Mouse (Mus musculus): ENCODE data around the gene Arid1b. TPM values are rescaled to one million over a fixed set of nuclear protein-coding genes. Genes with fewer than 3 reads are reported as not detected.
A peak's percentile ranks its signal among the peaks of the same experiment; 100 is the strongest.

Arid1b gene
- polyA plus RNA-seq, 1 experiment from 2014 or later: 5.8 TPM

GRCm38 (mm10) chr17:5043871-5044270 lies 49.7 kb downstream of the Arid1b start:
- no peak overlapping the region for H3K4me3 ChIP-seq (ENCODE audit: low read length)
- H3K9ac ChIP-seq (ENCODE audit: low read depth, low read length): no peak overlapping the region
- H3K36me3 ChIP-seq (ENCODE audit: control insufficient read depth, insufficient read depth, low read length): peaks cover 2% of the 10 kb centered on the region; the same call in 1 of the 2 replicates
- no peak overlapping the region for H3K27ac ChIP-seq (ENCODE audit: low read length)
- H3K4me2 ChIP-seq (ENCODE audit: low read depth, low read length): no peak overlapping the region
- 87% methylated on average over 7 of the region's 7 CpGs for WGBS
- H3K27me3 ChIP-seq (replicated peaks; ENCODE audit: control insufficient read depth, insufficient read depth, low read length): no peaks in the 10 kb centered on the region
- no peaks in the 10 kb centered on the region for H3K9me3 ChIP-seq (ENCODE audit: control insufficient read depth, low read length)
- no peaks in the 10 kb centered on the region for H3K4me1 ChIP-seq (ENCODE audit: control insufficient read depth, insufficient read depth, low read length)
- no peak for ATAC-seq

- Histone ChIP-seq H3K4me3 (ENCODE audit: low read length) (no peak overlapping the region), H3K27me3 (replicated peaks; ENCODE audit: control insufficient read depth, insufficient read depth, low read length) (no peaks in the 10 kb centered on the region), H3K9me3 (ENCODE audit: control insufficient read depth, low read length) (no peaks in the 10 kb centered on the region), H3K4me2 (ENCODE audit: low read depth, low read length) (no peak overlapping the region), H3K27ac (ENCODE audit: low read length) (no peak overlapping the region), H3K4me1 (ENCODE audit: control insufficient read depth, insufficient read depth, low read length) (no peaks in the 10 kb centered on the region), H3K9ac (ENCODE audit: low read depth, low read length) (no peak overlapping the region), H3K36me3 (ENCODE audit: control insufficient read depth, insufficient read depth, low read length) (peaks cover under 1% of the 10 kb centered on the region; the same call in 1 of the 2 replicates)
- ATAC-seq: no peak
- WGBS: 88% methylated on average over 5 of the region's 5 CpGs
Observed at GRCm38 (mm10) chr17:5045613-5046012, 51.5 kb downstream of the Arid1b start.

GRCm38 (mm10) chr17:5047373-5047772 lies 53.2 kb downstream of the Arid1b start:
- Histone ChIP-seq H3K9me3 (ENCODE audit: control insufficient read depth, low read length) (no peaks in the 10 kb centered on the region), H3K4me1 (ENCODE audit: control insufficient read depth, insufficient read depth, low read length) (peaks cover 8% of the 10 kb centered on the region), H3K27me3 (replicated peaks; ENCODE audit: control insufficient read depth, insufficient read depth, low read length) (no peaks in the 10 kb centered on the region), H3K4me2 (ENCODE audit: low read depth, low read length) (no peak overlapping the region), H3K9ac (ENCODE audit: low read depth, low read length) (no peak overlapping the region), H3K27ac (ENCODE audit: low read length) (no peak overlapping the region), H3K4me3 (ENCODE audit: low read length) (no peak overlapping the region), H3K36me3 (ENCODE audit: control insufficient read depth, insufficient read depth, low read length) (no peaks in the 10 kb centered on the region)
- 91% methylated on average over 4 of the region's 4 CpGs for WGBS
- no peak for ATAC-seq

- WGBS: 62% methylated on average over 8 of the region's 8 CpGs
- ATAC-seq: no peak
Observed at GRCm38 (mm10) chr17:5050266-5050665, 56.1 kb downstream of the Arid1b start.

GRCm38 (mm10) chr17:5050970-5051530 lies 56.9 kb downstream of the Arid1b start:
- no peak for ATAC-seq
- no peak overlapping the region for H3K9ac ChIP-seq (ENCODE audit: low read depth, low read length)
- no peak overlapping the region for H3K4me2 ChIP-seq (ENCODE audit: low read depth, low read length)
- H3K9me3 ChIP-seq (ENCODE audit: control insufficient read depth, low read length): no peaks in the 10 kb centered on the region
- H3K36me3 ChIP-seq (ENCODE audit: control insufficient read depth, insufficient read depth, low read length): no peaks in the 10 kb centered on the region
- no peak overlapping the region for H3K4me3 ChIP-seq (ENCODE audit: low read length)
- H3K27ac ChIP-seq (ENCODE audit: low read length): no peak overlapping the region
- H3K4me1 ChIP-seq (ENCODE audit: control insufficient read depth, insufficient read depth, low read length): peaks cover 27% of the 10 kb centered on the region
- H3K27me3 ChIP-seq (replicated peaks; ENCODE audit: control insufficient read depth, insufficient read depth, low read length): no peaks in the 10 kb centered on the region
- 78% methylated on average over 7 of the region's 7 CpGs for WGBS

More at GRCm38 (mm10) chr17:5050266-5050665, 56.1 kb downstream of the Arid1b start:
- Histone ChIP-seq H3K4me3 (ENCODE audit: low read length) (no peak overlapping the region), H3K4me1 (ENCODE audit: control insufficient read depth, insufficient read depth, low read length) (peaks cover 25% of the 10 kb centered on the region), H3K9me3 (ENCODE audit: control insufficient read depth, low read length) (no peaks in the 10 kb centered on the region), H3K27ac (ENCODE audit: low read length) (no peak overlapping the region), H3K36me3 (ENCODE audit: control insufficient read depth, insufficient read depth, low read length) (no peaks in the 10 kb centered on the region), H3K9ac (ENCODE audit: low read depth, low read length) (no peak overlapping the region), H3K27me3 (replicated peaks; ENCODE audit: control insufficient read depth, insufficient read depth, low read length) (no peaks in the 10 kb centered on the region), H3K4me2 (ENCODE audit: low read depth, low read length) (no peak overlapping the region)

GRCm38 (mm10) chr17:5052091-5052799 lies 58.1 kb downstream of the Arid1b start:
- Histone ChIP-seq H3K27ac (ENCODE audit: low read length) (no peak overlapping the region; the same call in 1 of the 2 replicates), H3K4me3 (ENCODE audit: low read length) (no peak overlapping the region), H3K4me1 (ENCODE audit: control insufficient read depth, insufficient read depth, low read length) (peaks cover 34% of the 10 kb centered on the region), H3K27me3 (replicated peaks; ENCODE audit: control insufficient read depth, insufficient read depth, low read length) (no peaks in the 10 kb centered on the region), H3K4me2 (ENCODE audit: low read depth, low read length) (no peak overlapping the region), H3K9me3 (ENCODE audit: control insufficient read depth, low read length) (no peaks in the 10 kb centered on the region), H3K9ac (ENCODE audit: low read depth, low read length) (no peak overlapping the region), H3K36me3 (ENCODE audit: control insufficient read depth, insufficient read depth, low read length) (no peaks in the 10 kb centered on the region)
- 72% methylated on average over 10 of the region's 10 CpGs for WGBS
- no peak for ATAC-seq

- WGBS: 73% methylated on average over 4 of the region's 4 CpGs
Observed at GRCm38 (mm10) chr17:5052800-5053179, 58.7 kb downstream of the Arid1b start.

GRCm38 (mm10) chr17:5053201-5053600 lies 59.1 kb downstream of the Arid1b start:
- no peaks in the 10 kb centered on the region for H3K36me3 ChIP-seq (ENCODE audit: control insufficient read depth, insufficient read depth, low read length)
- peak; percentile 89 for ATAC-seq
- H3K9ac ChIP-seq (ENCODE audit: low read depth, low read length): no peak overlapping the region
- no peak overlapping the region for H3K4me2 ChIP-seq (ENCODE audit: low read depth, low read length)
- no peaks in the 10 kb centered on the region for H3K27me3 ChIP-seq (replicated peaks; ENCODE audit: control insufficient read depth, insufficient read depth, low read length)
- no peaks in the 10 kb centered on the region for H3K9me3 ChIP-seq (ENCODE audit: control insufficient read depth, low read length)
- WGBS: 58% methylated on average over 16 of the region's 16 CpGs
- H3K27ac ChIP-seq (ENCODE audit: low read length): peak overlapping the region; percentile 38; the same call in 1 of the 2 replicates
- no peak overlapping the region for H3K4me3 ChIP-seq (ENCODE audit: low read length)
- peaks cover 43% of the 10 kb centered on the region for H3K4me1 ChIP-seq (ENCODE audit: control insufficient read depth, insufficient read depth, low read length)

More at GRCm38 (mm10) chr17:5052800-5053179, 58.7 kb downstream of the Arid1b start:
- Histone ChIP-seq H3K27ac (ENCODE audit: low read length) (peak overlapping the region; percentile 38; the same call in 1 of the 2 replicates), H3K36me3 (ENCODE audit: control insufficient read depth, insufficient read depth, low read length) (no peaks in the 10 kb centered on the region), H3K4me1 (ENCODE audit: control insufficient read depth, insufficient read depth, low read length) (peaks cover 39% of the 10 kb centered on the region), H3K4me2 (ENCODE audit: low read depth, low read length) (no peak overlapping the region), H3K9me3 (ENCODE audit: control insufficient read depth, low read length) (no peaks in the 10 kb centered on the region), H3K9ac (ENCODE audit: low read depth, low read length) (no peak overlapping the region), H3K27me3 (replicated peaks; ENCODE audit: control insufficient read depth, insufficient read depth, low read length) (no peaks in the 10 kb centered on the region), H3K4me3 (ENCODE audit: low read length) (no peak overlapping the region)
- peak; percentile 28 for ATAC-seq

- no peaks in the 10 kb centered on the region for H3K27me3 ChIP-seq (replicated peaks; ENCODE audit: control insufficient read depth, insufficient read depth, low read length)
- H3K9ac ChIP-seq (ENCODE audit: low read depth, low read length): no peak overlapping the region
- H3K36me3 ChIP-seq (ENCODE audit: control insufficient read depth, insufficient read depth, low read length): no peaks in the 10 kb centered on the region
- no peaks in the 10 kb centered on the region for H3K9me3 ChIP-seq (ENCODE audit: control insufficient read depth, low read length)
- no peak overlapping the region for H3K4me3 ChIP-seq (ENCODE audit: low read length)
- 68% methylated on average over 6 of the region's 6 CpGs for WGBS
- peaks cover 63% of the 10 kb centered on the region for H3K4me1 ChIP-seq (ENCODE audit: control insufficient read depth, insufficient read depth, low read length)
- no peak for ATAC-seq
- H3K27ac ChIP-seq (ENCODE audit: low read length): no peak overlapping the region
- no peak overlapping the region for H3K4me2 ChIP-seq (ENCODE audit: low read depth, low read length)
Observed at GRCm38 (mm10) chr17:5055412-5055811, 61.3 kb downstream of the Arid1b start.

All from intestine, embryonic 16.5 days (tissue).